Mouse (Mus musculus) heart, adult 8-10 months (tissue): ENCODE results near the gene Hk2. TPM values are rescaled to one million over a fixed set of nuclear protein-coding genes. Genes with fewer than 3 reads are reported as not detected.
A peak's percentile ranks its signal among the peaks of the same experiment; 100 is the strongest.

ENCODE experiments used
- DNase-seq: peaks from one replicate; pipeline ENCODE4 v3.0.0; 2022; ENCODE audit warnings: low spot score
- total RNA-seq, 4 experiments: library from RNA; stranded (reverse); gene quantifications; 2 replicates each; pipeline ENCODE4 v1.2.4; 2022

Hk2 gene
- total RNA-seq, 4 experiments from 2014 or later, result 393 to 406 (median 396) TPM

DNA sequence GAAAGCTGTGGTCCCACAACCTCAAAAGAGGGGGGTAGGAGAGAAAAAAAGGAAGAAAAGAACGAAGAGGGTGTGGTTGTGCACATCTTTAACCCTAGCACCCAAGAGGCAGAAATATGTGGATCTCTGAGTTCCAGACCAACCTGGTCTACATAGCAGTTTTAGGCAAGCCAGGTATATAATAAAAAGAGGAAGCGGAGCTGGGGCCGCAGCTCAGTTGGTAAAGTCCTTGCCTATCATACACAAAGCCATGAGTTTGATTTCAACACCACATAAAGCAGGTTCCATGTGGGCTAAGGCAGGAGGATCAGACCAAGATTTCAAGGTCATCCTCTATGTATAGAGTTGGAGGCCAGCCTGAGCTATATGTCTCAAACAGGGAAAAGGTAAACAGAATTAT, 4.0 kb downstream of the Hk2 start:
- DNase-seq, result no peak

DNA sequence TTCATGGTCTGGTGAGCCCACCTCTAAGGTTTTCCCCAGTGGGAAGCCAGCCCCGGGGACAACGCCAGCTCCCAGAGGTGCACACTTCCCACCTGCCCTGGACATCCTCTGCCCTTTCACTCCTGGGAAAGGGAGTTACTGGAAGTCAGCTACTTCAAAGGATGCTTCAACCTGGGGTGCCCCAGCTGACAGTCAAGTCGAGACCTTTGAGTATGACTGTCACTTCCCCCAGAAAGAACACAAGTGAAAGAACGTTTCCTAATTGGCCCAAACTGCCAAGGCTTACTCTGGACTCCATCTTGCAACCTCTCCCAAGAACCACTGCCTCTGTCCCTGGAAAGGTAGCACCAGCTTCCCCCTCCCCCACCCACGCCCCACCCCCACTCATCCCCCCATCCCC, 4.5 kb downstream of the Hk2 start:
- no peak for DNase-seq

- no peak for DNase-seq
Measured at GRCm38 (mm10) chr6:82767734-82768586, 6.3 kb downstream of the Hk2 start.

DNA sequence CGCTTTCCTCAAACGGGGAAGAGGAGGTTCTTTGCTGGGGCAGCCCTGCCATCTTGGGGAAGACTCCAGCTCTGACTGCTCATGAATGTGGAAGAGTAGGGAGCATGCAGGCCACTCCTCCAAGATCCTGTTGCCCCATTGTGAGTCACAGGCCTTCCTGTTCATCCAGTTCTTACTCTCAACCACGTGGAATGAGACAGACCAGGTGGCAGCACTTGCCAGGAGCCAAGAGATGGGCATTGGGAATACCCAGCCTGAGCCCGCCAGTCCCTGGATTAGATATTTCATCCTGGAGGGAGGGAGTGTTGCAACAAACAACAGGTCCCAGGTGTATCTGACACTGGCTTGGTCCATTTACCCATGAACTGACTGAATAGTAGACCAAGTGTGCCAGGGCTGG, 7.6 kb downstream of the Hk2 start:
- no peak for DNase-seq

DNA sequence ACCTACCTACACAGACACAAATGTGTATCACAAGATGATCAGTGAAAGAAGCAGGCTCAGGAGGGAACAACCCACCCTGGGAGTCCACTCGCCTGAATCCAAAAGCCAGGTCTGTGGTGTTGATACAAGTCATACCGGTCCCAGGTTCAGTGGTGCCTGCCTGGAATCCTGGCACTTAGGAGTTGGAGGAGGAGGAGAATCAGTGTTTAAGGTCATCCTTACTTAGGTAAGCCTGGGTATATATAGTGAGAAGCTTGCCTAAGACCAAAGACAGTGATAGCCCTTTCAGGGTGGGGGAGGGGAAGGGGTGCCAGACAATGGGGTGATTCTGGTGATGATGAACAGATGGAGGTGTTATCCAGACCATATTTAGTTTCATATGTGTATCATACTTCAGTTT, 9.0 kb downstream of the Hk2 start:
- DNase-seq, result no peak

DNA sequence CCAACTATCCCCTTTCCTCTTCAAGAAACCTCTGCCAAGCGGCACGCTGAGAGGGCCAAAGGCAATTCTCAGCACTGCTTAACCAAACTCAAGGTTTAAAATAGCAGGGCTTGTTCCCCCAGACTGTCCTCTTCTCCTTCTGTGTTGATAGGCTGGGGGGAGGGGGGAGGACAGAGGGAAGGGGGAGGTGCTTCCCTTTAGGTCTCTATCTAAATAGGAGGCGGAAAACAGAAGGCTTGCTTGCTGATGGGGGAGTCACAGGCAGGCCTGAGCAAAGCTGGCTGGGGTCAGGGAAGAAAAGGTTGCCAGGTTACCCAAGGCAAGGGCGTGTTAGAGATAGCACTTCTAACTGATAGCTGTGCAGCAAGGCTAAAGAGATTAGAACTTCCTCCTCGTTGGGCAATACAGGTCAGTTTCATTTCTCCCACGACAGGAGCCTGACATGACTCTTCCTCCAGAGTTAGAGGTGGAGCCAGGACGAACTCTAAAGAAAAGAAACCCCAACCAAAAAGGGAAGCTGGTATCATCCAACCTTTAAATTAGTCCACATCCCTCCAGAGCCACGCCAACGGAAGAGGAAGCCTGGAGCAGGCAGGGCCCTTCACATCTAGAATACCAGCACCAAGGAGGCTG, 10.3 kb downstream of the Hk2 start:
- no peak for DNase-seq

DNA sequence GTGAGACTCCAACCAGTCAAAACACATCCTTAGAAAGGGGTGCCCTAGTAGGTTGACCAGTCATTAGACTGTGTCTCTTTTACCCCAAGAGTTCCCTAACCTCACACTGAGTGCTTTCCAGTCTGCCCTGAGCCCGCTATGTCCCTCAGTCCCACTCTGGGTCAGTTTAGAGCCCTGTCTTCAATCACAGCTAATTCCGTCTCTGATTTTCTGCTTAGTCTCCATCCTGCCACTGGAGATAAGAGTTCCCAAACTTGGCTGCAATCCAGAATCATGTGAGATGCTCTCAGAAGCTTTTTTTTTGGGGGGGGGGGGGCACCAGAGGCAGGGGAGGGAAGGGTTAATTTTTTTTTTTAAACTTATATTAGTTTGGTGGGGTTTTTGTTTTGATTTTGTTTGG, 11.5 kb downstream of the Hk2 start:
- DNase-seq, result no peak

DNA sequence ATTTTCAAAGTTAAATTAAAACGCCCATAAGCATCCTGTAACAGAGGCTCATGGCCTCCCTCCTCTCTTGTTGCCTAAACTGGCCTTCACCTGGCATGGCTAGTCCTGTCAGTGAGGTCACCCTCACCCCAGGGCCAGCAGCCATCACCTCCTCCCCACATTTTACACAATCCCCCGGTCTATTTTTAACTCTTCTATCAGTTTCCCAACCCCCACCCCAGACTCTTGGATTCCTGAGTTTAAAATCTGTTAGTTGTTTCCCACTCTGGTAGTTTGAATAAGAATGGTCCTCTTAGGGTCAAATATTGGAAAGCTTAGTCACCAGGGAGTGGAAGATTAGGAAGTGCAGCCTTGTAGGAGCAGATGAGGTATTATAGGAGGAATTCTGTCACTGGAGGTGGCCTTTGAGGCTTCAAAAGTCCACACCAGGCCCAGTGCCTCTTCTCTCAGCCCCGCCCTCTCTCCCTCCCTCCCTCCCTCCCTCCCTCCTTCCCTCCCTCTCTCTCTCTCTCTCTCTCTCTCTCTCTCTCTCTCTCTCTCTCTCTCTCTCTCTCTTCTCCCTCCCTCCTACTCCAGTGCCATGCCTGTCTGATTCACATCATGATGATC, 13.4 kb downstream of the Hk2 start:
- no peak for DNase-seq

GRCm38 (mm10) chr6:82759241-82759640, 15.0 kb downstream of the Hk2 start:
- no peak for DNase-seq

DNA sequence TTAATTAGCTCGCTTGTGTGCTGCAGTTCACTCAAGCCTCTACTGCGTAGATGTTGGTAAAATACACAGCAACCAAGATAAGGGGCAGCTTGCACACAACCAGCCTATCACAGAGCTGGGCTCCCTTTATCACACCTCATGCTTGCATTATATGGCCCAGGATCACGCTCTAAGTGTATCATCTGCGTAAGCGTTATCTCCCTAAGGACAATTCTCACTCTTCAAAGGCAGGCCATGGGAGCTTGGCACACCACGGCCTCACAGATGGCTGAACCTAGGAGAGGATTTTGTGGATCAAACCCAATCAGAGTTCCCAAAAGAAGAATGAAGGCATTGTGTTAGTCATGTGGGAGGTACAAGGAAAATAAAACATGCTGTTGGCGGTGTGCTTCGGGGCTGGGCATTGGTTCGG, 17.4 kb downstream of the Hk2 start:
- DNase-seq, result no peak

- DNase-seq, result no peak
Measured at GRCm38 (mm10) chr6:82756216-82756615, 18.0 kb downstream of the Hk2 start.

- no peak for DNase-seq
Measured at GRCm38 (mm10) chr6:82755338-82755737, 18.9 kb downstream of the Hk2 start.

DNA sequence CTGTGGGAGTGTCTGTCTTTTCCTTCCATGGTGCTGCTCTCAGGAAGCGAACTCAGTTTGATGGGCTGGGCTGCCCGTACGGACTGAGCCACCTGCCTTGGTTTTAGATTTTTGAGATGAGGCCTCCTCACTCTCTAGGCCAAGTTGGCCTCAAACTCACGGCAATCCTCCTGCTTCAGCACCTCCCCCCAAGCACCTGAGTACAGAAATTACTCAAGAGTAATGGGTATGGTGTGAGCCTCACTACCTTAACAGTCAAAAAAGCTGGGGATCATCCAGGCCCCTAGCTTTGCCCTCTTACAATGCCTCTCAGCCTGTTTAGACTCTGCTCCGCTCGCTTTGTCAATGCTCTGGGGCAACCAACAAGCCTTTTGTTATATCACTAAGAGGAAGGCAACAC, 19.5 kb downstream of the Hk2 start:
- DNase-seq, result no peak

DNA sequence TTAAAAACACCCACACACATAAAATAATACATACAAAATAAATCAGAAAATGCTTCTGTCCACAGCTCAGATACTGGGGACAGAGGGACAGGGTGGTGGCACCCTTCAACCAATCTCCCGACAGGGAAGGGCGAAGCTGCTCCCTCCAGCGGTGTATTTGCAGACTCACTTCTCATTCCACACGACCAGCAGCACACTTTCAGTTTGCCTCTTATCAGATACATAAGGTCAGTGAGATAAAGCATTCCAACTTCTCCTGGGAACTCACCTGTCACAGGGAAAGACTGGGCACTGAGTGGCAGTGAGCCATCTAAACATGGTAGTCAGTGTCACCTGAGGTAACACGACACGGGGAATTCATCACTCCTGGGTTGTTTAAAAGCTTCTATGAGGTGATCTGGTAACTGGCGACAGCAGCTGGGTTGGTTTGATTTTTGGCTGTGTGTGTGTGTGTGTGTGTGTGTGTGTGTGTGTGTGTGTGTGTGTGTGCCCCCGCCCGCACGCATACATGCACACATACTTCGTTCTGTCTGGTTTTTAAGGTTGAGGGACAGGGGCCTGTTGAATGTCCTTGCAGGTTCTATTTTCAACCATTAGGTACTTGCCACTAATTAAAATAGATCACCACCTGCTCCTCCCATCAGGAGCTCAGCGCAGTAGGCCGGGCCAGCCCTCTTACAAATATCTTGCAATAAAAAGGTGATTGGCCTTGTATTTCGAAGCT, 20.5 kb downstream of the Hk2 start:
- no peak for DNase-seq

DNA sequence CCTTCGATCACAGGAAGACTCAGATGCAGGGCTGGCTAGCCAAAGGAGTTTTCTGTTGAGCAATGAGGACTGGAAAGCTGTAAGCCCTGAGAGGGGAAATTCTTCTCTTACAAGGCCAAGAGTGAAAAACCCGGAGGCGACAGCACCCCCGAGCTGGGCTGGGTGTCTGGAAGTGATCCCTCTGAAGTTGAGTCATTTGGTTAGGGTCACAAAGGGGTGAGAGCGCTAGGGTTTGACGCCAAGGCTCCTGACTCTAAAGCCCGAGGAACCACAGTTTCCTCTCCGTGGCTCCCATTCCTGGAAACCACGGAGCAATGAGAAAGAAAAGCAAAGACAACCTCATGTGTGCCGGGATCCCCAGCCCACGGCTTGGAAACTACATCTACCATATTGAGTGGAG, 21.2 kb downstream of the Hk2 start:
- DNase-seq, result no peak

DNA sequence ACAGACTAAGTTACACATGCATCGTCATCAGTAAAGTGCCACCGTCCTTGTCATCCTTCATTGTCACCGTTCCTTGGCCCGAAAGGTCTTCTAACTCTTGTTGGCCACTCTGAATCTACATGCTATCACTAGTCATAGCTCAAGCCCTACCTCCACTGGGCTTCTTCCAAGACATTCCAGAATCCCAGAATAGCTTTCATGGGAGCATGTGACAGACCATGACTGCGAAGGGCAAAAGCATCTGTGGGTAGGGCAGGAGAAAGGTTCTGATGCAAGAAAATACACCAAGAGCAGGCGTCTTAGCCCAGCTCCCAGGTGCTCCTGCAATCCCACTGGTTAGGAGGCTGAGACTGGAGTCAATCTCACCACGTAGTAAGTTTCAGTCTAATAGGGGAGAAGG, 22.5 kb downstream of the Hk2 start:
- peak; percentile 74 for DNase-seq

DNA sequence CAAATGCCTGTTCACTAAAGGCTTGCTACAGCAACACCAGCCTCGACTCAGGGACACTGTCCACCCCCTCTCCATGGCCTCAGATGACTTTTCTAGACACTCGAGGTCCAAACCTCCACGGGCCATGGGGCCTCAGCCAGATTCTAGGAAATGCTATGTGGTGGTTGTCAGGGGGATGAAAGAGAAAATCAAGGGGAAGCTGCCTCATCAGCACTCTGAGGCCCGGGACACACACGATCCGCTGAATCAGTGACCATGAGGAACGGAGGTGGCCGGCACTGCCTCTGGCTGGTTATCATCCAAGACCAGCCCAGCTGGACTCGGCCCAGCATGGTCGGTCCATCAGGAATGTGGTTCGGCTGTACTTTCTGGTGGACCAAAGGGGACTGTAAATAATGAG, 23.2 kb downstream of the Hk2 start:
- no peak for DNase-seq

DNA sequence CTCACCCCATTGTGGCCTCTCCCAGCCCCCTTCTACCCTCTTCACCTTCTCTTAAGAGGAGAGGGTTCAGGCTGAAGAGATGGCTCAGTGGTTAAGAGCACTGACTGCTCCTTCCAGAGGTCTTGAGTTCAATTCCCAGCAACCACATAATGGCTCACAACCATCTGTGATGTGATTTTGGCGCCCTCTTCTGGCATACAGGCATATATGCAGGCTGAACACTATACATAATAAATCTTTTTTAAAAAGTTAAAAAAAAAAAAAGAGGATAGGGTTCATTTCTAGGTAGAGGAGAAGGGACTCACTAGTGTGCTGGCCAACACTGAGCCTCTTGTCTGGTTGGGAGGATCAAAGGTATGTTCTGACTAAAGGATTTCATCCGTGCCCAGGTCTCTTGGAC, 24.2 kb downstream of the Hk2 start:
- no peak for DNase-seq

DNA sequence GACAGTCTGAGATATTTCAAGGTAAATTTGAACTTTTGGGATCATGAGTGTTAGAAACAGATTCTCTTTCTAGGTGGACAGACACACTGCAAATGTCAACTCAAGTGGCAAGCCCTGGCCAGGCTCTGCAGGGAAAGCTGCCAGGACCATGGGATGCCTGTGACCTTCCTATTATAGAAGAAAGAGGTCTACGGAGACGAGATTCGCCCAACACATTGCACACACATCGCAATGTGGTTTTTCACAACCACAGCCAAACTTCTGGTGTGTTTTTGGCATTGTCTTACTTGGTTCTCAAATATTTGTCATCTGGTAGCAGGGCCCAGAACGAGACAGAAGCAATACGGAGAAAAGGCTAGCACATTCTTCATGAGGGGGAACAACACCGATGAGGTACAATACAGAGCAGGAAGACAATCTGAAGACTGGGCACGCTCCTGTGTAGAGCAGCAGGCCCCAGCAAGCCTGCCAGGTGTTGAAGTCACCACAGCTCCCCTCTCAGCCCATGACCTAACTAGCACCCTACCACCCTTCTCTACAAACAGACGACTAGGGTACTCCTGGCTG, 26.1 kb downstream of the Hk2 start:
- no peak for DNase-seq

DNA sequence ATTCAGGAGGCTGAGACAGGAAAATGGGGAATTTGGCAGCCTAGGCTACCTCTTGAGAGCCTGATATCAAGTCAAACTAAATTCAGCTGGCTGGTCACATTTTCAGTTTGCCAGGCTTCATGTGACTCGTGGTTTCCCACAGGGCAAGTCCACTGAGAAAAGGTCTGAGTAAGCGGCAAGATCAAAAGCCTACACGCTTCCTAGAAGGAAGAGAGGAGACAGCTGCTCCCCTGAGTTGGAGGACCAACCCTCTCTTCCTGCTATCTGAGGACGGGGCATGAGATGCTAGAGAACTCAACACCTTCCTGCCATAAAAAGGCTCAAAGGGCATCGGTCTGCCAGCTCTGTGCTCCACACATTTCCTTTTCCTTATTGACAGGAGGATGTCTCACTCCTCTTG, 27.2 kb downstream of the Hk2 start:
- no peak for DNase-seq

- no peak for DNase-seq
Measured at GRCm38 (mm10) chr6:82744553-82744952, 29.7 kb downstream of the Hk2 start.

GRCm38 (mm10) chr6:82741518-82741880, 32.8 kb downstream of the Hk2 start:
- DNase-seq, result no peak
